25 mouse cellular contexts compared by ENCODE assay signal in the genomic region with DNA sequence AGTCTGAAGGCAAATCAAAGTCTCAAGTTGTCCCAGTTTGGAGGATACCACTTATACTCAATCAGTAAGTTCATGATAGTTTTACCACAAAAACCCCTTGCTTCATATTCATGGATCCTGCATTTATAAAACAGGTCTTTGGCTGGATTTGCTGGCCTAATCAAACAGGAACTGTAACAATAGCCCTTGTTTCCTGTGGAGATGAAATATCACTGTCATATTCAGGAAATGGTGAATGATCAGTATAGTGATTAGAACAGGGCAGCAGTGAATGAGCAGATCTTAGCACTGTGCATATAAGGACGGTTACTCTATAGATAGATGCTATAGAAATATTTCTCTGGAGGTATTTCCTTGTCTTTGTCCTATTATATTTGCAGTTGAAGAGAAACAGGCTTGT. TPM values are rescaled to one million over a fixed set of nuclear protein-coding genes. Genes with fewer than 3 reads are reported as not detected.
DNase-seq lines count a peak whose midpoint lies in the region; ATAC-seq and TF ChIP-seq lines count a peak whose summit lies in the region.
"Had no signal": no experiment of that assay in that cellular context is flagged by ENCODE, and none has a peak within 500 bp of the region (broad histone marks: within the 10 kb centered on the region; RNA-seq: fewer than 3 reads in every experiment).

No protein-coding gene starts in this region.

- no peak overlapping the region for H3K4me2 ChIP-seq in lung, embryonic 14.5 days
- no peak overlapping the region for H3K4me2 ChIP-seq in stomach, embryonic 15.5 days
- H3K4me2 ChIP-seq in stomach, postnatal 0 days (replicated peaks; ENCODE audit: low read depth) = no peak overlapping the region
- no peak overlapping the region for H3K4me2 ChIP-seq in stomach, embryonic 16.5 days (ENCODE audit: low read depth, low read length)
- H3K4me2 ChIP-seq: forebrain, embryonic 13.5 days; heart, embryonic 12.5 days; heart, embryonic 15.5 days; hindbrain, embryonic 14.5 days had no signal

- no peak overlapping the region for H3K9ac ChIP-seq in lung, embryonic 14.5 days
- no peak overlapping the region for H3K9ac ChIP-seq in stomach, embryonic 15.5 days
- H3K9ac ChIP-seq in stomach, postnatal 0 days (ENCODE audit: low read length) = no peak overlapping the region
- H3K9ac ChIP-seq in stomach, embryonic 16.5 days (ENCODE audit: low read length) = no peak overlapping the region
- H3K9ac ChIP-seq: forebrain, embryonic 13.5 days; heart, embryonic 12.5 days; heart, embryonic 15.5 days; hindbrain, embryonic 14.5 days had no signal

- TF ChIP-seq CTCF in kidney, adult 2 months (conservative IDR thresholded peaks at IDR 0.05; ENCODE audit: insufficient read depth, insufficient read length, low read depth, low read length) = no peak
- TF ChIP-seq CTCF in lung, embryonic 14.5 days (IDR thresholded peaks at IDR 0.05; ENCODE audit: low read depth) = no peak
- TF ChIP-seq CTCF in stomach, postnatal 0 days (IDR thresholded peaks at IDR 0.05; ENCODE audit: low read depth) = no peak

- WGBS in kidney, adult 2 months = 82% methylated on average over 1 of the region's 1 CpGs
- 77% methylated on average over 1 of the region's 1 CpGs for WGBS in lung, embryonic 14.5 days
- WGBS in stomach, embryonic 15.5 days = 72% methylated on average over 1 of the region's 1 CpGs
- WGBS in stomach, postnatal 0 days = 58% methylated on average over 1 of the region's 1 CpGs
- 67% methylated on average over 1 of the region's 1 CpGs for WGBS in stomach, embryonic 16.5 days

- no peaks in the 10 kb centered on the region; the same call in 1 of the 2 replicates for H3K4me1 ChIP-seq in kidney, adult 2 months (ENCODE audit: control insufficient read depth, insufficient read depth, low read length)
- no peaks in the 10 kb centered on the region for H3K4me1 ChIP-seq in lung, embryonic 14.5 days (ENCODE audit: insufficient read depth)
- no peaks in the 10 kb centered on the region for H3K4me1 ChIP-seq in stomach, embryonic 15.5 days
- no peaks in the 10 kb centered on the region for H3K4me1 ChIP-seq in stomach, postnatal 0 days (replicated peaks; ENCODE audit: control insufficient read depth, insufficient read depth)
- H3K4me1 ChIP-seq in stomach, embryonic 16.5 days (ENCODE audit: control insufficient read depth, insufficient read depth, low read length) = no peaks in the 10 kb centered on the region; the same call in 1 of the 2 replicates
- H3K4me1 ChIP-seq: forebrain, embryonic 10.5 days; forebrain, embryonic 13.5 days; heart, embryonic 12.5 days; heart, embryonic 15.5 days had no signal

- no peak for TF ChIP-seq POLR2A in kidney, adult 2 months (IDR thresholded peaks at IDR 0.05; ENCODE audit: low read depth, low read length)

- H3K27me3 ChIP-seq in kidney, adult 2 months (replicated peaks; ENCODE audit: control insufficient read depth, insufficient read depth, low read length) = no peaks in the 10 kb centered on the region
- H3K27me3 ChIP-seq in lung, embryonic 14.5 days (ENCODE audit: insufficient read depth, low read length) = no peaks in the 10 kb centered on the region
- H3K27me3 ChIP-seq in stomach, embryonic 15.5 days (replicated peaks) = no peaks in the 10 kb centered on the region
- no peaks in the 10 kb centered on the region for H3K27me3 ChIP-seq in stomach, postnatal 0 days (ENCODE audit: control insufficient read depth, insufficient read depth, low read length)
- no peaks in the 10 kb centered on the region for H3K27me3 ChIP-seq in stomach, embryonic 16.5 days (ENCODE audit: control insufficient read depth, insufficient read depth, low read length)
- H3K27me3 ChIP-seq: forebrain, embryonic 13.5 days; heart, embryonic 12.5 days; heart, embryonic 15.5 days had no signal

- TF ChIP-seq EP300 in stomach, postnatal 0 days (optimal IDR thresholded peaks at IDR 0.05) = no peak

- H3K9me3 ChIP-seq in lung, embryonic 14.5 days (ENCODE audit: low read depth, low read length) = peaks cover 6% of the 10 kb centered on the region; the same call in 1 of the 2 replicates
- H3K9me3 ChIP-seq in stomach, embryonic 15.5 days = no peaks in the 10 kb centered on the region
- no peaks in the 10 kb centered on the region for H3K9me3 ChIP-seq in stomach, postnatal 0 days (ENCODE audit: control insufficient read depth, low read length)
- no peaks in the 10 kb centered on the region for H3K9me3 ChIP-seq in stomach, embryonic 16.5 days (replicated peaks; ENCODE audit: control insufficient read depth, low read length)
- H3K9me3 ChIP-seq: forebrain, embryonic 10.5 days; forebrain, embryonic 13.5 days; heart, embryonic 15.5 days had no signal

- peak; percentile 47 for DNase-seq in kidney, adult 2 months
- no peak for DNase-seq in kidney, postnatal 4 days
- DNase-seq in lung, embryonic 14.5 days = no peak
- no peak for DNase-seq in lung, postnatal 14 days
- no peak for DNase-seq in stomach, postnatal 0 days (ENCODE audit: low spot score)
- DNase-seq: adrenal gland, adult 2 months; adrenal gland, postnatal 25 days; cerebellum, adult 11-12 months; cerebellum, adult 8-10 months; cerebellum, postnatal 14 days; gastrocnemius, adult 2 months; gastrocnemius, postnatal 14 days; heart, adult 11 months; heart, postnatal 4 days had no signal

- no peak overlapping the region for H3K4me3 ChIP-seq in kidney, adult 2 months (ENCODE audit: insufficient read depth, low read depth, low read length)
- no peak overlapping the region for H3K4me3 ChIP-seq in lung, embryonic 14.5 days (ENCODE audit: low read depth, low read length)
- H3K4me3 ChIP-seq in stomach, embryonic 15.5 days (replicated peaks) = no peak overlapping the region
- no peak overlapping the region for H3K4me3 ChIP-seq in stomach, postnatal 0 days (ENCODE audit: low read depth, low read length)
- no peak overlapping the region for H3K4me3 ChIP-seq in stomach, embryonic 16.5 days (replicated peaks; ENCODE audit: low read length)
- H3K4me3 ChIP-seq: forebrain, embryonic 10.5 days; forebrain, embryonic 13.5 days; gastrocnemius, adult 2 months; heart, embryonic 12.5 days; heart, embryonic 15.5 days had no signal

- no peaks in the 10 kb centered on the region for H3K36me3 ChIP-seq in kidney, adult 2 months (ENCODE audit: control insufficient read depth, insufficient read depth, low read length)
- H3K36me3 ChIP-seq in lung, embryonic 14.5 days (ENCODE audit: insufficient read depth) = no peaks in the 10 kb centered on the region
- no peaks in the 10 kb centered on the region for H3K36me3 ChIP-seq in stomach, embryonic 15.5 days
- H3K36me3 ChIP-seq in stomach, postnatal 0 days (ENCODE audit: control insufficient read depth, insufficient read depth, low read length) = no peaks in the 10 kb centered on the region
- H3K36me3 ChIP-seq in stomach, embryonic 16.5 days (ENCODE audit: control insufficient read depth, insufficient read depth, low read length) = no peaks in the 10 kb centered on the region
- H3K36me3 ChIP-seq: forebrain, embryonic 10.5 days; heart, embryonic 12.5 days; heart, embryonic 15.5 days had no signal

- H3K27ac ChIP-seq in kidney, adult 2 months (ENCODE audit: insufficient read depth, low read depth, low read length) = no peak overlapping the region
- no peak overlapping the region for H3K27ac ChIP-seq in lung, embryonic 14.5 days (ENCODE audit: low read depth)
- H3K27ac ChIP-seq in stomach, embryonic 15.5 days = peak overlapping the region; percentile 2; the same call in 1 of the 2 replicates
- no peak overlapping the region; the same call in 1 of the 2 replicates for H3K27ac ChIP-seq in stomach, postnatal 0 days (replicated peaks)
- H3K27ac ChIP-seq in stomach, embryonic 16.5 days (ENCODE audit: low read length) = peak overlapping the region; percentile 34; the same call in 1 of the 2 replicates
- H3K27ac ChIP-seq: forebrain, embryonic 10.5 days; forebrain, embryonic 13.5 days; gastrocnemius, adult 2 months; heart, embryonic 15.5 days; hindbrain, embryonic 14.5 days; hindbrain, postnatal 0 days had no signal

- 0 out of 2 replicates have a peak, but pooled peaks have one; percentile 49 for ATAC-seq in lung, embryonic 14.5 days (ENCODE audit: insufficient read depth)
- no peak for ATAC-seq in stomach, embryonic 15.5 days (ENCODE audit: insufficient read depth, low FRiP score, low read depth)
- no peak for ATAC-seq in stomach, postnatal 0 days (ENCODE audit: low FRiP score, low TSS enrichment)
- no peak for ATAC-seq in stomach, embryonic 16.5 days (ENCODE audit: insufficient read depth, low FRiP score)
- ATAC-seq in frontal cortex, adult (ENCODE audit: low TSS enrichment) = no peak
- ATAC-seq: CD4-positive, CD25-positive, alpha-beta regulatory T cell, adult 4 months; forebrain, embryonic 13.5 days; forebrain, embryonic 16.5 days; hindbrain, postnatal 0 days had no signal

RNA-seq across cellular contexts. Expression of gene Abi3bp, which starts 25.8 kb away (rescaled TPM):
- 4.5 and 5.2 TPM in 2 replicates for polyA plus RNA-seq in kidney, adult 2 months (2012; rRNA removed)
- 18.1 and 20.2 TPM in 2 replicates for polyA plus RNA-seq in lung, embryonic 14.5 days (2014; fragmentation: Nextera tagmentation; extraction: Ambion mirVana)
- polyA plus RNA-seq in stomach, embryonic 15.5 days (2015; fragmentation: Nextera tagmentation; extraction: Ambion mirVana) = 22.8 and 24.6 TPM in 2 replicates
- polyA plus RNA-seq in stomach, postnatal 0 days (2015; fragmentation: Nextera tagmentation; extraction: Ambion mirVana) = 24.7 and 28.6 TPM in 2 replicates
- 35.5 and 37.7 TPM in 2 replicates for polyA plus RNA-seq in stomach, embryonic 16.5 days (2015; fragmentation: Nextera tagmentation; extraction: Ambion mirVana)

Comparison
In these comparisons a context has a peak if more than half of its experiments do, and no peak if none do; other contexts are left out.
1. H3K27ac ChIP-seq: peak in stomach, embryonic 15.5 days (single experiment) and stomach, embryonic 16.5 days (single experiment); none in kidney, adult 2 months (single experiment), lung, embryonic 14.5 days (single experiment) and stomach, postnatal 0 days (single experiment).